Comparison of ENCODE assay signal across 10 mouse cellular contexts in the genomic region with DNA sequence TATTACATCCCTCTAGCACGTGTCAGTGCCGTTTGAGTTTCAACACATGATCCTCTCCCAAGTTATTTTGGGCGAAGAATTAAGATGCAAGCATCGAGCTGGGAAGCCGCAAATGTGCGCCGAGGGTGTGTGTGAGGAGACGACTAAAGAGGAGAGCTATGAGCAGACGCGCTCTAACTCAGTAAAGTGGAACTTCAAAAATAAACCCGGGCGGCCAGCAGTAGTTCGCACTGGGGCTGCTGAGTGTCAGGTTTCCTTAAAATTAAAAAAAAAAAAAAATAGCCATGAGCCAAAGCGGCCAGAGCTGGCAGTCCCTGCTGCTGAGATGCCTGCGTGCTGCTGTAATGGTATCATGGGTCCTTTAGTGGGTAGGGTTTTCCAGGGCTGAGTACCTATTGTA.
A peak's percentile ranks its signal among the peaks of the same experiment; 100 is the strongest.
DNase-seq lines count a peak whose midpoint lies in the region; ATAC-seq and TF ChIP-seq lines count a peak whose summit lies in the region.
"Had no signal": no experiment of that assay in that cellular context is flagged by ENCODE, and none has a peak within 500 bp of the region (broad histone marks: within the 10 kb centered on the region; RNA-seq: fewer than 3 reads in every experiment).

No protein-coding gene starts in this region.

- H3K4me2 ChIP-seq in forebrain, embryonic 13.5 days = no peak overlapping the region
- H3K4me2 ChIP-seq in forebrain, embryonic 11.5 days (ENCODE audit: low read depth, low read length, severe bottlenecking) = no peak overlapping the region
- no peak overlapping the region for H3K4me2 ChIP-seq in intestine, postnatal 0 days (replicated peaks; ENCODE audit: low read depth)
- H3K4me2 ChIP-seq: liver, embryonic 13.5 days had no signal

- peaks cover 56% of the 10 kb centered on the region for H3K36me3 ChIP-seq in forebrain, embryonic 13.5 days (ENCODE audit: poor library complexity, severe bottlenecking)
- no peaks in the 10 kb centered on the region; the same call in 1 of the 2 replicates for H3K36me3 ChIP-seq in forebrain, embryonic 11.5 days (ENCODE audit: control insufficient read depth, insufficient read depth, low read length)
- no peaks in the 10 kb centered on the region for H3K36me3 ChIP-seq in intestine, postnatal 0 days (ENCODE audit: control insufficient read depth, insufficient read depth)
- H3K36me3 ChIP-seq: liver, embryonic 13.5 days had no signal

- intact Hi-C loops in gastrocnemius, adult 2 months (cut with DNase I) = loop anchor here (5.0 kb wide), 1 partner anchor 97 kb away; the partner anchor contains the start of gene Mtcl1
- intact Hi-C loops in left cerebral cortex, postnatal 14 days (cut with DNase I) = loop anchor here (2.0 to 5.0 kb wide), 3 partner anchors 83 to 113 kb away; partner anchors contain the start of gene Mtcl1

- no peak overlapping the region for H3K4me3 ChIP-seq in forebrain, embryonic 13.5 days
- no peak overlapping the region for H3K4me3 ChIP-seq in forebrain, embryonic 11.5 days (ENCODE audit: low read depth, low read length)
- peak overlapping the region; percentile 50 for H3K4me3 ChIP-seq in gastrocnemius, adult 2 months
- no peak overlapping the region for H3K4me3 ChIP-seq in intestine, postnatal 0 days (ENCODE audit: low read depth, low read length)
- H3K4me3 ChIP-seq: liver, embryonic 13.5 days had no signal

- no peak for DNase-seq in forebrain, embryonic 11.5 days (ENCODE audit: low spot score)
- peak; percentile 93 for DNase-seq in brain, adult 2 months (ENCODE audit: low read depth, low spot score)
- DNase-seq in gastrocnemius, adult 2 months = peak; percentile 65
- DNase-seq in left cerebral cortex, postnatal 14 days (ENCODE audit: low spot score in 2 of 2) = peak; percentile 85 to 87
- DNase-seq in thymus, postnatal 10 days (ENCODE audit: low spot score in 2 of 2) = no peak
- no peak for DNase-seq in cerebellum, adult 9-11 months
- DNase-seq: liver, embryonic 13.5 days had no signal

- no peaks in the 10 kb centered on the region for H3K9me3 ChIP-seq in forebrain, embryonic 13.5 days (replicated peaks)
- no peaks in the 10 kb centered on the region for H3K9me3 ChIP-seq in forebrain, embryonic 11.5 days (ENCODE audit: control insufficient read depth, low read length)
- no peaks in the 10 kb centered on the region for H3K9me3 ChIP-seq in intestine, postnatal 0 days (ENCODE audit: control insufficient read depth)
- H3K9me3 ChIP-seq: liver, embryonic 13.5 days had no signal

- H3K27ac ChIP-seq in forebrain, embryonic 13.5 days = peak overlapping the region; percentile 36; the same call in 1 of the 2 replicates
- H3K27ac ChIP-seq in forebrain, embryonic 11.5 days (ENCODE audit: low read depth, low read length) = no peak overlapping the region
- H3K27ac ChIP-seq in gastrocnemius, adult 2 months = peak overlapping the region; percentile 78
- no peak overlapping the region for H3K27ac ChIP-seq in intestine, postnatal 0 days (ENCODE audit: low read depth, low read length)
- H3K27ac ChIP-seq: liver, embryonic 13.5 days had no signal

- H3K9ac ChIP-seq in forebrain, embryonic 13.5 days = no peak overlapping the region
- H3K9ac ChIP-seq in forebrain, embryonic 11.5 days (ENCODE audit: low read length) = no peak overlapping the region
- H3K9ac ChIP-seq in intestine, postnatal 0 days (ENCODE audit: low read depth, low read length) = no peak overlapping the region
- H3K9ac ChIP-seq: liver, embryonic 13.5 days had no signal

- peak; percentile 17; the same call in 1 of the 2 replicates for ATAC-seq in forebrain, embryonic 13.5 days
- ATAC-seq in forebrain, embryonic 11.5 days (replicated peaks; ENCODE audit: low FRiP score) = no peak
- ATAC-seq in intestine, postnatal 0 days = no peak
- ATAC-seq: Patski had no signal

- TF ChIP-seq CTCF in gastrocnemius, adult 2 months (IDR thresholded peaks at IDR 0.05) = no peak
- no peak for TF ChIP-seq CTCF in intestine, postnatal 0 days (IDR thresholded peaks at IDR 0.05; ENCODE audit: low read depth)

- 85% methylated on average over 15 of the region's 15 CpGs for WGBS in forebrain, embryonic 13.5 days
- 83% methylated on average over 15 of the region's 15 CpGs for WGBS in forebrain, embryonic 11.5 days
- WGBS in intestine, postnatal 0 days = 72% methylated on average over 15 of the region's 15 CpGs

- 0 out of 2 replicates have a peak, but pooled peaks cover 5% of the 10 kb centered on the region for H3K4me1 ChIP-seq in forebrain, embryonic 13.5 days
- H3K4me1 ChIP-seq in forebrain, embryonic 11.5 days (replicated peaks; ENCODE audit: control insufficient read depth, insufficient read depth, low read length) = no peaks in the 10 kb centered on the region
- H3K4me1 ChIP-seq in intestine, postnatal 0 days (replicated peaks; ENCODE audit: control insufficient read depth, insufficient read depth, low read length) = no peaks in the 10 kb centered on the region; the same call in 1 of the 2 replicates

- H3K27me3 ChIP-seq in forebrain, embryonic 13.5 days = no peaks in the 10 kb centered on the region
- no peaks in the 10 kb centered on the region for H3K27me3 ChIP-seq in forebrain, embryonic 11.5 days (ENCODE audit: control insufficient read depth, insufficient read depth, low read length)
- no peaks in the 10 kb centered on the region for H3K27me3 ChIP-seq in intestine, postnatal 0 days (replicated peaks; ENCODE audit: control insufficient read depth, insufficient read depth, low read length)
- H3K27me3 ChIP-seq: liver, embryonic 13.5 days; Patski had no signal

Comparison
In these comparisons a context has a peak if more than half of its experiments do, and no peak if none do; other contexts are left out.
1. H3K27ac ChIP-seq: peak in forebrain, embryonic 13.5 days (single experiment) and gastrocnemius, adult 2 months (single experiment); none in forebrain, embryonic 11.5 days (single experiment) and intestine, postnatal 0 days (single experiment).
2. DNase-seq: peak in brain, adult 2 months (single experiment), gastrocnemius, adult 2 months (single experiment) and left cerebral cortex, postnatal 14 days (2 of 2); none in forebrain, embryonic 11.5 days (single experiment), thymus, postnatal 10 days (0 of 2) and cerebellum, adult 9-11 months (single experiment).